Mouse (Mus musculus) olfactory bulb, adult 2 months (tissue): ENCODE measurements around the gene Crygn.

ENCODE experiments used
- CTCF ChIP-seq: fragments of 200-500 bp; IDR thresholded peaks from 2 replicates; pipeline ENCODE4 v1.5.1; 2012; ENCODE audit warnings: low read depth, mild to moderate bottlenecking, low read length, moderate library complexity; ENCODE audit not compliant: insufficient read depth
- POLR2A ChIP-seq: fragments of 200-500 bp; IDR thresholded peaks from 2 replicates; pipeline ENCODE4 v1.6.1; 2012; ENCODE audit warnings: mild to moderate bottlenecking, low read depth, low read length, moderate library complexity; ENCODE audit not compliant: insufficient read depth

GRCm38 (mm10) chr5:24726901-24727836 is 30.6 kb downstream of the Crygn start:
- TF ChIP-seq CTCF = no peak
- no peak for TF ChIP-seq POLR2A
